Mouse (Mus musculus): ENCODE measurements around the gene Pnpla8.
A peak's percentile ranks its signal among the peaks of the same experiment; 100 is the strongest.
"Not testable (repeated sequence)": the region's sequence is repeated elsewhere in the genome, so short reads cannot be mapped to it uniquely, and the experiment has no call there.

Pnpla8 gene

GRCm38 (mm10) chr12:44221070-44221469, at the start of gene Pnpla8:
Gene Pnpla8 (plus strand): TSS chr12:44221370.
- not testable (repeated sequence) for DNase-seq (ENCODE audit: low spot score)

GRCm38 (mm10) chr12:44176331-44177037, 44.7 kb upstream of the Pnpla8 start:
- no peak for DNase-seq (ENCODE audit: low spot score)

- no peak for DNase-seq (ENCODE audit: low spot score)
Observed at GRCm38 (mm10) chr12:44177038-44177355, 44.2 kb upstream of the Pnpla8 start.

- no peak for DNase-seq (ENCODE audit: low spot score)
Observed at GRCm38 (mm10) chr12:44181081-44181982, 39.8 kb upstream of the Pnpla8 start.

GRCm38 (mm10) chr12:44197873-44198525, 23.2 kb upstream of the Pnpla8 start:
- DNase-seq (ENCODE audit: low spot score) = no peak

GRCm38 (mm10) chr12:44209141-44209823, 11.9 kb upstream of the Pnpla8 start:
- peak; percentile 39 for DNase-seq (ENCODE audit: low spot score)

- peak; percentile 99 for DNase-seq (ENCODE audit: low spot score)
Observed at GRCm38 (mm10) chr12:44209824-44210752, 11.1 kb upstream of the Pnpla8 start, which contains the start of gene Dnajb9. Gene Dnajb9 (minus strand): TSS chr12:44210326.

- no peak for DNase-seq (ENCODE audit: low spot score)
Observed at GRCm38 (mm10) chr12:44211555-44211954, 9.6 kb upstream of the Pnpla8 start.

- peak; percentile 15 for DNase-seq (ENCODE audit: low spot score)
Observed at GRCm38 (mm10) chr12:44221651-44222356, 634 bp downstream of the Pnpla8 start.

- no peak for DNase-seq (ENCODE audit: low spot score)
Observed at GRCm38 (mm10) chr12:44223044-44223443, 1.9 kb downstream of the Pnpla8 start.

- no peak for DNase-seq (ENCODE audit: low spot score)
Observed at GRCm38 (mm10) chr12:44224650-44225049, 3.5 kb downstream of the Pnpla8 start.

- DNase-seq (ENCODE audit: low spot score) = no peak
Observed at GRCm38 (mm10) chr12:44241090-44241489, 19.9 kb downstream of the Pnpla8 start.

- DNase-seq (ENCODE audit: low spot score) = no peak
Observed at GRCm38 (mm10) chr12:44242407-44242806, 21.2 kb downstream of the Pnpla8 start.

- no peak for DNase-seq (ENCODE audit: low spot score)
Observed at GRCm38 (mm10) chr12:44245739-44246138, 24.6 kb downstream of the Pnpla8 start.

GRCm38 (mm10) chr12:44248309-44248977, 27.3 kb downstream of the Pnpla8 start:
- no peak for DNase-seq (ENCODE audit: low spot score)

- no peak for DNase-seq (ENCODE audit: low spot score)
Observed at GRCm38 (mm10) chr12:44262612-44263011, 41.4 kb downstream of the Pnpla8 start.

- no peak for DNase-seq (ENCODE audit: low spot score)
Observed at GRCm38 (mm10) chr12:44265651-44266050, 44.5 kb downstream of the Pnpla8 start.

GRCm38 (mm10) chr12:44267196-44267595, 46.0 kb downstream of the Pnpla8 start:
- DNase-seq (ENCODE audit: low spot score) = no peak

- peak; percentile 100 for DNase-seq (ENCODE audit: low spot score)
Observed at GRCm38 (mm10) chr12:44268728-44269302, 47.6 kb downstream of the Pnpla8 start.

Data from urinary bladder, postnatal 25 days (tissue).